Mouse (Mus musculus) activated CD4-positive, CD25-positive, alpha-beta regulatory T cell, adult 4 months (primary cell): Measurements from ENCODE around the gene Rps15. TPM values are rescaled to one million over a fixed set of nuclear protein-coding genes. Genes with fewer than 3 reads are reported as not detected.
A peak's percentile ranks its signal among the peaks of the same experiment; 100 is the strongest.
"Not testable (repeated sequence)": the region's sequence is repeated elsewhere in the genome, so short reads cannot be mapped to it uniquely, and the experiment has no call there.

ENCODE experiments used
- ATAC-seq: one replicate; pipeline ENCODE4 v1.8.0; 2017
- polyA plus RNA-seq, 2 experiments: library from polyadenylated mRNA; unstranded; fragments of 100-300 nt; shearing (Covaris generic); gene quantifications; one replicate each; pipeline ENCODE4 v1.2.1; 2017

Rps15 gene
- polyA plus RNA-seq, result 1,000 to 10,000 TPM; 1,256 to 1,612 TPM

GRCm38 (mm10) chr10:80292251-80293146 lies at the start of gene Rps15:
Gene Rps15, plus strand, starts transcription at chr10:80292453.
- ATAC-seq, result peak; percentile 85

- ATAC-seq, result no peak
Observed at GRCm38 (mm10) chr10:80242607-80243006, 49.6 kb upstream of the Rps15 start.

DNA sequence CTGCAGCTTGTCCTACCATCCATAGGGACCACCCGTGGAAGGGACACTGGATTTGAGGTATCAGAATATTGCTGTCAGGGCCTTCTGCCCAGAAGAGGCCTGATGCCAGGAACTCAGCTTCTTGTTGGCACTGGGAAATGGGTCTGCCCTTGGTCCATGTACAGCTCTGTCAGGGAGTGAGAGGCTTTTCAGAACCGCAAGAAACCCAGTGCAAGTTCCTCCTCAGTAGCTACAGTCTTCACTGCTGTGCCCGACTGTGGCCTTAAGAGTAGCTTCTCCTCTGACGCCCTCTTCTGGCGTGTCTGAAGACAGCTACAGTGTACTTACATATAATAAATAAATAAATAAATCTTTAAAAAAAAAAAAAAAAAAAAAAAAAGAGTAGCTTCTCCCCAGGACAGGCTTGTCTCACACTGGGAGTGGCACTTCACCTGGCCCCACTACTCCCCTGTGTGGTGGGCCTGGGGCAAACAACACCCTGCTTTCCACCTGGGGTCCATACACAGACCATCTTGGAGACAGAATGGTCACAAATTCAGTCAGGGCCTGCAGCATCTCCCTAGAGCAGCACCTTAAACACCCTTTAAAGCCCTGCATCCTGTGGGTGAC lies 47.4 kb upstream of the Rps15 start:
- no peak for ATAC-seq

GRCm38 (mm10) chr10:80245600-80245999 lies 46.7 kb upstream of the Rps15 start:
- no peak for ATAC-seq

DNA sequence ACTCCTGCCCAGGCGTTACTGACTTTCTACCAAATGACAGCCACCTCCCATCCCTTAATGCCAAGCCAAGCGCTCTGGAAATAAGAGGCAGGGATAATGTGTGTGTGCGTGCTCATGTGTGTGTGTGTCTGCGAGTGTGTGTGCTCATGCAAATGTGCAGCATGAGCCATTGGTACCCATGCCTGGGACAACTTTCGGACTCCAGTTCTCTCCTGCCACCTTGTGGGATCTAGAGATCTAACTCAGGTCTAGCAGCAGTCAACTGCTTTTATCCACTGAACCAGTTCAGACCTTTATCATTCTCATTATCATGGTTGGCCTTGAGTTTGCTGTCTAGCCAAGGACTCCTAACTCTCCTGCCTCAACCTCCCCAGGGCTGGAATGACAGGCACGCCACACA lies 44.4 kb upstream of the Rps15 start:
- ATAC-seq, result no peak

GRCm38 (mm10) chr10:80248437-80248836 lies 43.8 kb upstream of the Rps15 start:
- not testable (repeated sequence) for ATAC-seq

DNA sequence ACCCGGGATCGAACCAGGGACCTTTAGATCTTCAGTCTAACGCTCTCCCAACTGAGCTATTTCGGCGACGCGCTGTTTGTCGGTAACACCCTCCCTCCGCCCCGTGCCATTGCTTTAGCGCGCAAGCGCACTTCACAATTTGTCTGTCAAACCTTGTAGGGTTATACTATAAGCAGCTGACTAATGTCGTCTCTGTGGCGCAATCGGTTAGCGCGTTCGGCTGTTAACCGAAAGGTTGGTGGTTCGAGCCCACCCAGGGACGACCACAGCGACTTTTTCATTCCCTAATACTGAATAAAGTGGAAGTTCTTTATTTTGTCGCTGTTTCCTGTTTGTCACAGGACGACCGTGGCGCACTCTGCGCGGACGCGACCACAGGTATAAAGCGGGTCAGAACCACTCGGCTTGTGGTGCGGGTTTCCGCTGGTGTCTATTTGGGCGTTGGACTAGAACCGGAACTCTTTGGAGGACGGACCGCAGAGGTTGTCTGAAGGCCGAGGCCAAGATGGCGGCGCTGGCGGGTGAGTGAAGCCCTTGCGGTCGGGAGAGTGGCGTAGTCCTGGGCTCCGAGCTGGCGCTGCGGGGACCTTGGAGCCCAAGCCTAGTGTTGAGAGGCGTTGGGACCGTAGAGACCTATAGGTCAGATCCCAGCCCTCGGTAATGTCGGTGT lies 43.1 kb upstream of the Rps15 start, which contains the start of gene Ndufs7:
Gene Ndufs7, plus strand, starts transcription at position 151 of the 670 bp plus-strand sequence.
- ATAC-seq, result peak; percentile 79

GRCm38 (mm10) chr10:80250059-80250458 lies 42.2 kb upstream of the Rps15 start:
- no peak for ATAC-seq

- ATAC-seq, result no peak
Observed at GRCm38 (mm10) chr10:80250573-80250972, 41.7 kb upstream of the Rps15 start.

DNA sequence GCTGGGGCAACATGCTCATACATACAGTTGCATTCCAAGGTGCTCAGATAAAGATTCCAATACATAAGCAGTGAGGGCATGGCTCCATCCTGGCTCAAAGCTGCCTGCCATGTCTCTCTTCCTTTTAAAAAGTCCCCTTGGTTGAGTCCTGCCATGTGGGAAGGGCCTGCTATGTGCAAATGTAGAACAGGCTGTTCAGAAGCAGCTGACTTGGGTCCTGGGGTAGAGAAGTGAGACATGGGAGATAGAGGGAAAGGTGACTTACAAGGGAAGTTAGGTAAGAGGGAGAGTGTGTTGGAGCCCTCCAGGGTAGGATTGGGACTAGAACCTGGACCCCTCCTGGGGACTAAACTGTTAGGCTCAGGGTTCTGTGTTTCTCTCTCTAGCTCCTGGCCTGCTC lies 40.2 kb upstream of the Rps15 start:
- ATAC-seq, result no peak

- ATAC-seq, result no peak
Observed at GRCm38 (mm10) chr10:80252493-80253274, 39.6 kb upstream of the Rps15 start.

- ATAC-seq, result no peak
Observed at GRCm38 (mm10) chr10:80253551-80253950, 38.7 kb upstream of the Rps15 start.

DNA sequence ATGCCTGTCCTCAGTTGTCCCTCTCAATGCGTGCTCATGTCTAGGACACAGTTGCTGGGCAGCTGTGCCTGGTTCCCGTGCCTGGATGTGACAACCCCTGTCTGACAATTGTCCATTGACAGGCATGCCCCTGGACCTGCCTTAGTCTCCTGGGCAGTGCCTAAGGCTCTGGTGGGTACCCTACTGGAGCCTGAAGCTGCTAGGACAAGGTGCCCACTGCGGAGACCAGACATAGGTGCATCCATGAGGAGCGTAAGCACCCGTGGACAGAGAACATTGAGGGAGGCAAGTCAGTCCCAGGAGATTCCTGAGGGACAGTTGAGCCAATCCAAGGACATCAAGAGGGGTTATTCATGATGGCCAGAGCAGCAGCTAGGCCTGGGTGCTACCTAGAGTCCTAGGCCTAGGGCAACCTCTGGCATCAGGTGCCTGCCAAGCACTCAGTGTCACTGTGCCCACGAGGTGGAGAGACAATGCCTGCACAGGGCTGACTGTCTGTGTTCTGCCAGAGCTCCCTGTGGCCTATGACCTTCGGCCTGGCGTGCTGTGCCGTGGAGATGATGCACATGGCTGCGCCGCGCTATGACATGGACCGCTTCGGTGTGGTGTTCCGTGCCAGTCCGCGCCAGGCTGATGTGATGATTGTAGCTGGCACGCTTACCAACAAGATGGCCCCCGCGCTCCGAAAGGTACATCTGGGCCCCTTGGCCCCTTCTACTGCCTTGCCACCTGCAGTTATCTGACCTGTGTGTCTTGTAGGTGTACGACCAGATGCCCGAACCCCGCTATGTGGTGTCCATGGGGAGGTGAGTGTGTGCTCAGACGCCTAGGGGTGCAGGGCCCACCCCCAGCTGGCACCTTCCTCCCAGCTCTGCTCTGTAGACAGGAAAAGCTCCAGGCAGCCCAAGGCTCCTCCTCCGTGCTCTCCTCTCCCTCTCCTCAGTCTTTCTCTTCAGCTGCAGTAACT lies 37.6 kb upstream of the Rps15 start:
- no peak for ATAC-seq

DNA sequence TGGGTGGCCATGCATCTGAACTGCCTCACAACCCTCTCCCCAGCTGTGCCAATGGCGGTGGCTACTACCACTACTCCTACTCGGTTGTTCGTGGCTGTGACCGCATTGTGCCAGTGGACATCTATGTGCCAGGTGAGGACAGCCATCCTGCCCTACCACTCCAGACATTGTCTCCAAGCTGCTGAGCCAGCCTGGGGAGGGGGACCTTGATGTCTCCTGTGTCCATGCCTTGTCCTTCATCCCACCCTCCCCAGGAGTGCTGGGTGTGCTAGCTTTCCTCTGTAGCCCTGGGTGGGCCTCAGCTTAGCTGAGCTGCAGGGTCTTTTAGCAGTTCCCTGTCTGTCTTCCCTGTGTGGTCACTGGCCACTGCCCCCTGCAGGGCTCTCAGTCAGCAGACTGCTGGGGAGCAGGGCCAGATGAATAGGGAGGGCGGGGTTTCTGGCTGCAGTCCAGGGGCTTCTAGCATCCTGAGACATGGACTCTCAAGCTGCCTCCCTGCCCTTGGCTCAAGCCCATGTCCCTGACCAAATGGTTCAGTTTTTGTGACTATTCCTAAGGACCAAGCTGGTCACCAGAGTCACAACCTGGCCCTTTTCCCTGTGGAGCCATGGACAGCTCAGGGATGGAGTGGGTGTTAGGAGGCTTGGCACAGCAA lies 36.2 kb upstream of the Rps15 start:
- no peak for ATAC-seq

DNA sequence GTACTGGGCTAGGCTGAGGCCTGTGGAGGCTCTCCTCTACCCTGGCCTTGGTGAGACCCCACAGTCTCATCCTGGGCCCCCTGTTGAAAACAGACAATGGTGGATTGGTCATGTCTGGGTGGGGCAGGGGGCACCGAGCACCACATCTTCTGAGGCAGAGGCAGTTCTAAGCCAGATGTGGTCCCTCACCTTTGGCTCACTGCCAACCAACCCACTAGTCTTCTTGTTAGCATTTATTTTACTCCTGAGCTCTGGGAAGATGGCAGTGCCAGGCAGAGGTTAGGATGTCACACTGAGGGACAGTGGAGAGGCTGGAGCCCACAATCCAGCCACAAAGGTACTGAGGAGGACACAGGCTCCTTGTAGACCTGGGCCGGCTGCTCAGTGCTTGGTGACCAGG lies 34.3 kb upstream of the Rps15 start:
- no peak for ATAC-seq

DNA sequence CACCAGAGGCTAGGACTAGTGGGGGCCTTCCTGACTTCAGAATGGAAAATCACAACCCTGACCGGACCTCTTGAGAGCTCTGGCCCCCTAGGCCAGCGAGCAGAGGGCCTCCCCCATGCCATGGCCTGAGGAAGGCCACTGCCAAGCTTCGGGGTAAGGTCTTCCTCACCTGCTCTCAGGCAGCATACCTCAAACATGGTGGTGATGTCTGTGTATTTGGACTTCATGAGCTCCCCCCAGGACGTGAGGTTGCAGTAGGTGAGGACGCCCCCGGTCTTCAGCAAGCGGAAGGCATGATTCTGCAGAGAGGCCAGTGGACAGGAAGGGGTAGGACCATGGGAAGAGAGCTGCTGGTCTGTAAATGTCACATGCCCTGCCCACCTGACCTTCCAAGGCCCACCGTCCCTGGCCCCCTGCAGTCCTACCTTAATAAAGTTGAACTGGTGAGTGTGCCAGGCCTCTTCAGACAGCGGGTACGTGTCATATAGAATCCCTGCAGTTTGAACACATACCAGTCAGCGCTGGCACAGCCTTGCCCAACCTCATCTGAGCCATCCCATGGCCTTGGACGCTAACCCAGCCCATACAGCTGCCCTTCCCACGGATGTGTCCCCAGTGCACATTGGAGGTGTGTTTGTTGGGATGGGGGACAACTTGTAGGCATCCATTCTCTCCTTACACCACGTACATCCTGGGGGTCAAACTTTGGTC lies 33.3 kb upstream of the Rps15 start:
- ATAC-seq, result no peak

DNA sequence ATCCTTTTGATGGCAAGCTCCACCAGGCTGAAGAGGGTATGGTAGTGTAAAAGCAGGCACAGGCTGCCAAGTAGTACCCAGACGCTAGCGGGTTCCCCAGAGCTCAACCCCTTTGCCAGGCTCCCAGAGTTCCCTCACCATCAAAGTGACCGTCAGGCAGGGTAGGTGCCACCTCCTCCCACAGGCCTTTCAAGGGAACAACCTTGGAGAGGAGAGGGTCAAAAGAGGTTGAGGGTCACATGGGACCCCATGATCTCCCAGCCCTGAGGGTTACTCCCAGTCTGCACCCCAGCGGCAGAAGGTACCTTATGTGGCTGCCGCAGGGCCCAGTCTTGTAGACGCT lies 32.8 kb upstream of the Rps15 start:
- no peak for ATAC-seq

GRCm38 (mm10) chr10:80259861-80260641 lies 32.2 kb upstream of the Rps15 start:
- ATAC-seq, result no peak
